Mouse (Mus musculus) T-helper 1 cell (primary cell): ENCODE results near the gene Ccdc134.

Source experiments
- in situ Hi-C: fragments of 300-600 bp; cut with MboI, MseI; formaldehyde crosslinking; loops from one replicate; pipeline ENCODE4 v1.15.1; 2025; ENCODE audit warnings: high pct_unique_total_duplicates

Ccdc134 gene

GRCm38 (mm10) chr15:82147611-82148111 lies 19.9 kb downstream of the Ccdc134 start:
- in situ Hi-C loops: loop anchor here (10.0 kb wide), 1 partner anchor 757 kb away; no protein-coding TSS in a partner anchor

GRCm38 (mm10) chr15:82148510-82148911 lies 20.8 kb downstream of the Ccdc134 start:
- in situ Hi-C loops: loop anchor here (10.0 kb wide), 1 partner anchor 756 kb away; no protein-coding TSS in a partner anchor

DNA sequence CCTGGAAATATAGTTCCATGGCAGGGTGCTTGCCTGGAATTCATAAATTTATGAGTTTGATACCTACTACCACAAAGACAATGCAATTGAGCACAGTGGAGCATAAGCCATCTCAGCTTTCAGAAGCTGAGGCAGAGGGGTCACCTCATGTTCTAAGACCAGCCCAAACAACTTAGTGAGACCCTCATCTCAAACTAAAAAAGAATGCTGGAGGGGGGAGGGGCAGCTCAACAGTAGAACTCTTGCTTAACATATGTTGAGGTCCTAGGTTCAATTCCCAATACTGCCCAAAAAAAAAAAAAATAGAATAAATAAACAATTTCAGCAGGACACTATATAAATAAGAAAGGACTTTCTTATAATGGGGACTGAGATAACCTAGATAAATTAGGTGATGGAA lies 22.3 kb downstream of the Ccdc134 start:
- in situ Hi-C loops: no loop called here

- in situ Hi-C loops: no loop called here
These were observed 23.5 kb downstream of the Ccdc134 start for GRCm38 (mm10) chr15:82151176-82151575.

DNA sequence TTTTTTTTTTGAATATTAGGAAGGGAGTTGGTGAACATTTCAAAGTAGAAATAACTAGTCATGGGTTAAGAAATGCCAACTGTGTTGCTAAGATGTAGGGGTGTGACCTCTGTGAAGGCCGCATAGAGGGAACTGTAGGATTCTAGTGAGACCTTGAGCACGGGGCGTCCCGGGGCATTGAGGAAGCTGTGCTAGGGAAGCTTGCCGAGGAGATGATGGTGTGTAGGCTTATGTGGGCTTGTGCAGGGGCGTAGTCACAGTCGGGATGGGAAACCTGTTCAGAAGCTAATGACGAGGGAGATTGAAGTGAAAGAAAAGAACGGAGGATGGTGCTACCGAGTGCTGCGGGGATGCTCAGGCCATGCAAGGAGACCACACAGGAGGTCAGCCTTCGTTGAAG lies 24.3 kb downstream of the Ccdc134 start:
- in situ Hi-C loops: no loop called here

GRCm38 (mm10) chr15:82152435-82152834 lies 24.7 kb downstream of the Ccdc134 start:
- in situ Hi-C loops: no loop called here

DNA sequence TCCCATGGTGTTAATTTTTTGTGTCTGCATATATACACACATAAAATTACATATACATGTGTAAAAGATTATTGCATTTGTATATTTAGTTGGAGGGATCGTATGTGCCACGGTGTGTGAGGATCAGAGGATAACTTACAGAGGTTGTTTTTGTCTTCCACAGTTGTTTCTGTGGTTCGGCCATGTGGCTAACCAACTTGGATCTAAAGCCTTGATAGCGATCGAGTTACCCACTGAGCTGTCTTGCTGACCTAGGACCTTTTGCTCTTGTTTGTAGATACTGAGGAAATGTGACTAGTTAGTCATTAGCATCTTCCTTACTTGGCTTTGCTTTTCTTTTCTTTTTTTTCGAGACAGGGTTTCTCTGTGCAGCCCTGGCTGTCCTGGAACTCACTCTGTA lies 28.6 kb downstream of the Ccdc134 start:
- in situ Hi-C loops: no loop called here

DNA sequence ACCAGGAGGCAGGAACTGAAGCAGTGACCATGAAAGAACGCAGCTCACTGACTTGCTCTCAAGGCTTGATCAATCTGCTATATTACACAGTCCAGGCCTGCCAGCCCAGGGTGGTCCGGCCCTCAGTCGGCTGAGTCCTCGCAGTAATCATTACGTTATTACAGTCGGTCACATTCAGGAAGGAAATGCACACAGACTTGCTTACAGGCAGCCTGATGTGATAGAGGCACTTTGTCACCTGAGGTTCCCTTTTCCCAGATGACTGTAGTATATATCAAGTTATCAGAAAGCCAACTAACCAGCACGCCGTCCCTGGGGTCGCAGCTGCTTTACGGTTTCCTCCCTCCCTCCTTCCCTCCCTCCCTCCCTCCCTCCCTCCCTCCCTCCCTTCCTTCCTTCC lies 29.2 kb downstream of the Ccdc134 start:
- in situ Hi-C loops: no loop called here

- in situ Hi-C loops: no loop called here
These were observed 30.7 kb downstream of the Ccdc134 start for GRCm38 (mm10) chr15:82158243-82159035.

DNA sequence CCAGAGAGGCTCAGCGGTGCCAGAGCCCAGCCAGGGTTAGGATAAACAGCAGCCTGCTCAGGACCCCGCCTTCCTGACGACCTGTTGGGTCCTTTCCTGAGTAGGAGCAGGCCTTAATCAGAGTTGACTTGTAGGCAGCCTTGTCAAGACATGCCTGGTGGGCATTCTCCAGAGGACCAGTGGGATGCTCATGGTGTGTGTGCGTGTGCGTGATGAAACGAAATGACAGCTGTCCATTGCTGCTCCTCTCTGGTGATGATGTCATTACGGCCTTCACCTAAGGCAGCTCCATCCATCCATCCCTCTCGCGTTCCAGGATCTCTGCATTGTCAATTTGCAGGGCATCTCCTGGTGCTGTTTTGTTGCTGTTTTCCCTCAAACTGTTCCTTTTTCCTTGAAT lies 31.7 kb downstream of the Ccdc134 start:
- in situ Hi-C loops: no loop called here

GRCm38 (mm10) chr15:82160731-82161640 lies 33.3 kb downstream of the Ccdc134 start:
- in situ Hi-C loops: no loop called here

- in situ Hi-C loops: no loop called here
These were observed 34.4 kb downstream of the Ccdc134 start for GRCm38 (mm10) chr15:82161965-82162600.

GRCm38 (mm10) chr15:82163356-82164060 lies 35.8 kb downstream of the Ccdc134 start:
- in situ Hi-C loops: no loop called here

DNA sequence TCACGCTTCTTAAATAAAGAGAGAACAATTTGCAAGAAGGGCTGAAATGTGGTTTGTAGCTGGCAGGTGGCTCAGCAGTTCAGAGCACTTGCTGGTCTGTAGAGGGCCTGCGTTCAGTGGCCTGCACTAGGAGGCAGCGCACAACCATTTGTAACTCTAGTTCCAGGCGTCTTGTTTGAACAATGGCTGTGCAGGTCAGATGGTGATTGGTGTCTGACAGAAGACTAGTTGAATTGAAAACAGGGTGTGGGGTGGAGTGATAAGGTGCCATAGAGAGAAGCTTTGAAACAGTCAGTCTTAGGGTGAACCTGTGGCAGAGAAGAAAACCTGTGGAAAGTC lies 36.3 kb downstream of the Ccdc134 start:
- in situ Hi-C loops: no loop called here

DNA sequence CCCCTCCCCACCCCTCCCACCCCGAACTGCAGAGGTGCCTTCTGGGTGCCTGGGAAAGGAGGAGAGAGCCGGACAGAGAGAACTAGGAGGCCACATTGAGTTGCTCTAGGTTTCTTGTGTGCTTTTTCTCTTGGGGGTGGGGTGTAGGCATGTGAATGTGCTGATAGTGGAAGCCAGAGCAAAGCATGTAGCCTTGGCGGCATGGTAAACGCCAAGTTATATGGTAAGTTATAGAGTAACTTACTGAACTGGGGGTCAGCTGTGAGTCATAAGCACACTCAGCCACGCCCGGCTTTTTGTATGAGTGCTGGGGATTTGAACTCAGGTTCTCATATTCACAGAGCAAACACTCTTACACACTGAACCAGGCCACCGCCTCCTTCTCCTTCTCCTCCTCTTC lies 36.8 kb downstream of the Ccdc134 start:
- in situ Hi-C loops: no loop called here

- in situ Hi-C loops: no loop called here
These were observed 37.9 kb downstream of the Ccdc134 start for GRCm38 (mm10) chr15:82165332-82166239.

- in situ Hi-C loops: no loop called here
These were observed 38.7 kb downstream of the Ccdc134 start for GRCm38 (mm10) chr15:82166240-82167100.

- in situ Hi-C loops: no loop called here
These were observed 39.8 kb downstream of the Ccdc134 start for GRCm38 (mm10) chr15:82167201-82168168.
